Mouse (Mus musculus) kidney, embryonic 14.5 days (tissue): Measurements from ENCODE around the gene B3gnt9. TPM values are rescaled to one million over a fixed set of nuclear protein-coding genes. Genes with fewer than 3 reads are reported as not detected.

Experiments used
- ATAC-seq: fragments of 200-750 bp; cut with Nextera tagmentation; 2 replicates; pipeline ENCODE4 v1.8.0; 2017; ENCODE audit warnings: moderate number of reproducible peaks, mild to moderate bottlenecking, moderate TSS enrichment, moderate library complexity; ENCODE audit not compliant: low FRiP score, low TSS enrichment
- H3K27ac ChIP-seq: fragments of 300-500 bp; sonication (generic); 2 replicates; pipeline ENCODE4 v1.5.1; 2014; ENCODE audit warnings: low read depth, mild to moderate bottlenecking, low read length, moderate library complexity, mixed read lengths
- H3K27me3 ChIP-seq: fragments of 300-500 bp; sonication (generic); 2 replicates; pipeline ENCODE4 v1.6.1; 2014; ENCODE audit warnings: mild to moderate bottlenecking, low read length; ENCODE audit not compliant: control insufficient read depth, insufficient read depth
- H3K36me3 ChIP-seq: fragments of 300-500 bp; sonication (generic); 2 replicates; pipeline ENCODE4 v1.6.1; 2014; ENCODE audit warnings: low read length, mixed read lengths; ENCODE audit not compliant: control insufficient read depth, insufficient read depth
- H3K4me1 ChIP-seq: fragments of 300-500 bp; sonication (generic); 2 replicates; pipeline ENCODE4 v1.6.1; 2014; ENCODE audit warnings: low read length, mixed read lengths; ENCODE audit not compliant: control insufficient read depth, insufficient read depth
- H3K4me2 ChIP-seq: fragments of 300-500 bp; sonication (generic); replicated peaks from 2 replicates; pipeline ENCODE4 v1.6.1; 2014; ENCODE audit warnings: low read depth, mild to moderate bottlenecking, low read length
- H3K4me3 ChIP-seq: fragments of 300-500 bp; sonication (generic); 2 replicates; pipeline ENCODE4 v1.5.1; 2014; ENCODE audit warnings: mild to moderate bottlenecking, low read length
- H3K9ac ChIP-seq: fragments of 300-500 bp; sonication (generic); 2 replicates; pipeline ENCODE4 v1.6.1; 2014; ENCODE audit warnings: low read depth, mild to moderate bottlenecking, low read length, moderate library complexity
- H3K9me3 ChIP-seq: fragments of 300-500 bp; sonication (generic); 2 replicates; pipeline ENCODE4 v1.6.1; 2016; ENCODE audit warnings: low read length; ENCODE audit not compliant: control insufficient read depth
- WGBS: fragments of 180-500 bp; shearing (Covaris S2); extraction: QIAGEN DNeasy Blood & Tissue Kit; methylation state at CpG from one replicate; pipeline ENCODE4 v1.1.7; 2014; 5-methylcytosine and 5-hydroxymethylcytosine counted together
- polyA plus RNA-seq: library from polyadenylated mRNA; unstranded; fragments of >200 nt; fragmentation: Nextera tagmentation; extraction: Ambion mirVana; gene quantifications from 2 replicates; pipeline ENCODE4 v1.2.1, GENCODE M21; 2014

Gene B3gnt9
- polyA plus RNA-seq, 1 experiment from 2014 or later = 7.3 TPM

- Histone ChIP-seq H3K4me2 (no peak overlapping the region), H3K27me3 (peaks cover 70% of the 10 kb centered on the region), H3K36me3 (no peaks in the 10 kb centered on the region), H3K4me3 (no peak overlapping the region), H3K9ac (no peak overlapping the region), H3K4me1 (peaks cover 23% of the 10 kb centered on the region), H3K9me3 (peaks cover 4% of the 10 kb centered on the region; the same call in 1 of the 2 replicates), H3K27ac (no peak overlapping the region)
- 13% methylated on average over 13 of the region's 13 CpGs for WGBS
- ATAC-seq = no peak
Observed at GRCm38 (mm10) chr8:105266775-105267174, 11.8 kb upstream of the B3gnt9 start.

- Histone ChIP-seq H3K9me3 (peaks cover 4% of the 10 kb centered on the region; the same call in 1 of the 2 replicates), H3K4me3 (peak overlapping the region; percentile 61), H3K36me3 (no peaks in the 10 kb centered on the region), H3K4me2 (peak overlapping the region; percentile 53), H3K27ac (no peak overlapping the region), H3K27me3 (peaks cover 67% of the 10 kb centered on the region), H3K9ac (peak overlapping the region; percentile 48; the same call in 1 of the 2 replicates), H3K4me1 (peaks cover 23% of the 10 kb centered on the region)
- 9% methylated on average over 10 of the region's 10 CpGs for WGBS
- ATAC-seq = no peak
Observed at GRCm38 (mm10) chr8:105265128-105265527, 10.2 kb upstream of the B3gnt9 start.

GRCm38 (mm10) chr8:105264024-105264982 is 9.3 kb upstream of the B3gnt9 start, which contains the start of the genes Tradd and Fbxl8:
TSS of gene Tradd (minus strand) at chr8:105264609.
TSS of gene Fbxl8 (plus strand) at chr8:105264648.
- Histone ChIP-seq H3K27ac (no peak within 1 kb of the TSS), H3K4me3 (peak within 1 kb of the TSS; percentile 61), H3K9ac (peak within 1 kb of the TSS; percentile 48), H3K4me1 (peaks cover 18% of the 10 kb centered on the region), H3K4me2 (peak within 1 kb of the TSS; percentile 53), H3K36me3 (no peaks in the 10 kb centered on the region), H3K27me3 (peaks cover 67% of the 10 kb centered on the region), H3K9me3 (peaks cover 4% of the 10 kb centered on the region; the same call in 1 of the 2 replicates)
- peak; percentile 55 for ATAC-seq
- 1% methylated on average over 54 of the region's 54 CpGs for WGBS

- Histone ChIP-seq H3K36me3 (no peaks in the 10 kb centered on the region), H3K4me3 (no peak overlapping the region; the same call in 1 of the 2 replicates), H3K9me3 (peaks cover 4% of the 10 kb centered on the region; the same call in 1 of the 2 replicates), H3K4me1 (peaks cover 14% of the 10 kb centered on the region), H3K9ac (no peak overlapping the region), H3K27me3 (peaks cover 67% of the 10 kb centered on the region), H3K27ac (no peak overlapping the region), H3K4me2 (no peak overlapping the region; the same call in 1 of the 2 replicates)
- ATAC-seq = no peak
- WGBS = 38% methylated on average over 16 of the region's 16 CpGs
Observed at GRCm38 (mm10) chr8:105263244-105263912, 8.4 kb upstream of the B3gnt9 start.

DNA sequence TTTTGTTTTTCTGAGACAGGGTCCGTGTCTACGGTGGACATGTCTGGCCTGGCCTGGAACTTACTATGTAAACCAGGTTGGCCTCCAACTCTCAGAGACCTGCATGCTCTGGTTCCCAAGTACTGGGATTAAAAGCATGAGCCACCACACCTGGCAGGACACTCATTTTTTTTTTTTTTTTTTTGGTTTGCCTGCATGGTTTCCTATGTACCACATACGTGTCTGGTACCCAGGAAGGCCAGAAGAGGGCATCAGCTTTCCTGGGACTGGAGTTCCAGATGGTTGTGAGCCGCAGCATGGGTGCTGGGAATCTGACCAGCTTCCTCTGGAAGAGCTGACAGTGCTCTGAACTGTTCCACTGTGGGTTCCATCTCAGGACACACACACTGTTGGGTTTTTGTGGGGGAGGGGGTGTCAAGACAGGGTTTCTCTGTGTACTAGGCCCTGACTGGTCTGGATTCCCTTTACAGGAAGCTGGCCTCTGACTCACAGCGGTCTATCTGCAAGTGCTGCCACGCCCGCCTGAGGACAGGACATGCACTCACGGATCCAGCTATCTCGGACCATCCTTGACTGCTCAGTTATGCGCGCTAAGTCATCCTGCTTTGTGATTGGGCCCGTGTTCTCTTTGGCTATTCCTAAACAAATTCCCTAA is 6.5 kb upstream of the B3gnt9 start:
- H3K9me3 ChIP-seq = peaks cover 3% of the 10 kb centered on the region; the same call in 1 of the 2 replicates
- no peak overlapping the region for H3K27ac ChIP-seq
- 85% methylated on average over 12 of the region's 12 CpGs for WGBS
- 0 out of 2 replicates have a peak, but pooled peaks cover 9% of the 10 kb centered on the region for H3K4me1 ChIP-seq
- no peak overlapping the region for H3K9ac ChIP-seq
- peaks cover 57% of the 10 kb centered on the region for H3K27me3 ChIP-seq
- H3K36me3 ChIP-seq = no peaks in the 10 kb centered on the region
- H3K4me3 ChIP-seq = no peak overlapping the region
- ATAC-seq = no peak
- H3K4me2 ChIP-seq = no peak overlapping the region

DNA sequence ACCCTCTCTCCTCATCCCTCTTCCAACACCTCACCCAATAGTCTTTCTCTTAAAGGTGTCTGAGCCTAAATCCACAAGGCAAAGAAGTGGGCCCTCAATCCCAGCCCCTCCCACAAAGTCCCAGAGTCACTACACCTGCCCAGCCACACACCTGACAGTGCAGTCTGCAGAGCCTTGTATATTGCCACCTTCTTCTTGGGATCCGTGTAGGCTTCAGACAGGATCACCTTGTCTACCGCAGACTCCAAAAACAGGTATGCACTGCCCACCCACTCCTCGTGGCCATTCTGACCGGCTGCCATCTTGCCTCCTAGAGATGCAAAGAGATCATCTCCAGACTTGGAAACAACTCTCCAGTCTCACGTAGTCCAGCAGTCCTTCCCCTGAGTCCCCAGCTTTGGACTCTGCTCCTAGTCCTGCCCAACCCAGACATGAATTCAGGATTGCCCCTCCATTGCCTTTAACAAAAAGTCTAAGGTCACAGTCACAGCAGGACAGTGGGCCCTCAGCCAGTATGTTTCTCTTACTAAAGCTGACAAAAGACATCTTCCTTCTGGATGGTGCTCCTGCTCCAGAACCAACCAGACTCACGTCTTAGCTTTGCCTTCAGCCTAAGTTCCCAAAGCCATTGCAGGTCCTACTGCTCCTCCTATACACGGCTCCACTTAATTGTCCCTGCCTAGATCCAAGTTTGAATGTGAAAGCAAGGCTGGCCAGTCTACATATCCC is 5.6 kb upstream of the B3gnt9 start:
- Histone ChIP-seq H3K9ac (no peak overlapping the region), H3K27me3 (peaks cover 55% of the 10 kb centered on the region), H3K27ac (no peak overlapping the region), H3K4me1 (0 out of 2 replicates have a peak, but pooled peaks cover 9% of the 10 kb centered on the region), H3K4me3 (no peak overlapping the region), H3K36me3 (no peaks in the 10 kb centered on the region), H3K4me2 (no peak overlapping the region), H3K9me3 (no peaks in the 10 kb centered on the region)
- ATAC-seq = no peak
- 70% methylated on average over 7 of the region's 7 CpGs for WGBS

DNA sequence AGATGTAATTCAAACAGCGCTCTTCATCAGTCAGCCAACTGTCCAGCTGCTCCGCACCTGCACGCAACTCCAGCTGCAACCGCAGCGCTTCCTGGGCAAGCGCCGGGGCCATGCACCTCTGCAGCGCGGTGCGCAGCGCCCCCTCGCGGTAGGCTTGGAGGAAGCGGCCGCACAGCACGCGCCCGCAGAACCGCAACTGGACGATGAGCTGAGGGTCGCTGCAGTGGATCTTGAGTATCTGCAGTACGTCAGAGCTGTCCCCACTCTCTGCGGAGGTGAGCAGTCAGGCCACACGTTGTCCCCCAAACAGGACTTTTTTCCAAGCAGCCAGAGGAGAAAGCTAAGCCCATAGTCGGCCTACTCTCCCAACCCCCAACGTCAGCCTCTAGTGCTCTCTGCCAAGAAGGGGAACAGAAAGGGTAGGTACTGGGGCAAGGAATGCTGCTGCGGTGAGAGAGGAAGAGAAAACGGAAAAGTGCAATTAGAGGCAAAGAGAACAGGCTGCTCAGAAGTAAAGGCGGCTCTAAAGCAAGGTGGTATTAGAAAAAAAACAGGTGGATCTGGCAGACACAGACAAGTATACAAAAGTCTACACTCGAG is 4.9 kb upstream of the B3gnt9 start:
- WGBS = 4% methylated on average over 30 of the region's 30 CpGs
- peak; percentile 41 for ATAC-seq
- Histone ChIP-seq H3K27me3 (peaks cover 58% of the 10 kb centered on the region), H3K27ac (no peak overlapping the region), H3K36me3 (no peaks in the 10 kb centered on the region), H3K9me3 (no peaks in the 10 kb centered on the region), H3K4me2 (peak overlapping the region; percentile 57), H3K4me1 (peaks cover 12% of the 10 kb centered on the region; the same call in 1 of the 2 replicates), H3K4me3 (peak overlapping the region; percentile 34), H3K9ac (peak overlapping the region; percentile 32; the same call in 1 of the 2 replicates)
